Mouse (Mus musculus) neural tube, embryonic 12.5 days (tissue): ENCODE measurements around the gene Kcna7. TPM values are rescaled to one million over a fixed set of nuclear protein-coding genes. Genes with fewer than 3 reads are reported as not detected.
"Not testable (repeated sequence)": the region's sequence is repeated elsewhere in the genome, so short reads cannot be mapped to it uniquely, and the experiment has no call there.

Experiments
- ATAC-seq: fragments of 200-750 bp; cut with Nextera tagmentation; 2 replicates; pipeline ENCODE4 v1.8.0; 2017; ENCODE audit warnings: low read depth, mild to moderate bottlenecking, moderate TSS enrichment, moderate library complexity; ENCODE audit not compliant: low FRiP score
- H3K27ac ChIP-seq: fragments of 300-500 bp; sonication (generic); 2 replicates; pipeline ENCODE4 v1.5.1; 2016
- H3K27me3 ChIP-seq: fragments of 300-500 bp; sonication (generic); replicated peaks from 2 replicates; pipeline ENCODE4 v1.6.1; 2016; ENCODE audit warnings: mild to moderate bottlenecking
- H3K36me3 ChIP-seq: fragments of 300-500 bp; sonication (generic); 2 replicates; pipeline ENCODE4 v1.6.1; 2016; ENCODE audit warnings: mild to moderate bottlenecking
- H3K4me1 ChIP-seq: fragments of 300-500 bp; sonication (generic); 2 replicates; pipeline ENCODE4 v1.6.1; 2016
- H3K4me2 ChIP-seq: fragments of 300-500 bp; sonication (generic); replicated peaks from 2 replicates; pipeline ENCODE4 v1.6.1; 2016; ENCODE audit warnings: mild to moderate bottlenecking
- H3K4me3 ChIP-seq: fragments of 300-500 bp; sonication (generic); 2 replicates; pipeline ENCODE4 v1.5.1; 2016
- H3K9ac ChIP-seq: fragments of 300-500 bp; sonication (generic); 2 replicates; pipeline ENCODE4 v1.6.1; 2016; ENCODE audit warnings: mild to moderate bottlenecking
- H3K9me3 ChIP-seq: fragments of 300-500 bp; sonication (generic); 2 replicates; pipeline ENCODE4 v1.6.1; 2016; ENCODE audit warnings: mild to moderate bottlenecking
- WGBS: fragments of 180-500 bp; shearing (Covaris S2); methylation state at CpG from one replicate; pipeline ENCODE4 v1.1.7; 2016; 5-methylcytosine and 5-hydroxymethylcytosine counted together
- polyA plus RNA-seq: library from polyadenylated mRNA; unstranded; fragments of >200 nt; fragmentation: Nextera tagmentation; extraction: Ambion mirVana; gene quantifications from 2 replicates; pipeline ENCODE4 v1.2.1, GENCODE M21; 2016

Kcna7 gene
- not detected in 2 replicates for polyA plus RNA-seq

DNA sequence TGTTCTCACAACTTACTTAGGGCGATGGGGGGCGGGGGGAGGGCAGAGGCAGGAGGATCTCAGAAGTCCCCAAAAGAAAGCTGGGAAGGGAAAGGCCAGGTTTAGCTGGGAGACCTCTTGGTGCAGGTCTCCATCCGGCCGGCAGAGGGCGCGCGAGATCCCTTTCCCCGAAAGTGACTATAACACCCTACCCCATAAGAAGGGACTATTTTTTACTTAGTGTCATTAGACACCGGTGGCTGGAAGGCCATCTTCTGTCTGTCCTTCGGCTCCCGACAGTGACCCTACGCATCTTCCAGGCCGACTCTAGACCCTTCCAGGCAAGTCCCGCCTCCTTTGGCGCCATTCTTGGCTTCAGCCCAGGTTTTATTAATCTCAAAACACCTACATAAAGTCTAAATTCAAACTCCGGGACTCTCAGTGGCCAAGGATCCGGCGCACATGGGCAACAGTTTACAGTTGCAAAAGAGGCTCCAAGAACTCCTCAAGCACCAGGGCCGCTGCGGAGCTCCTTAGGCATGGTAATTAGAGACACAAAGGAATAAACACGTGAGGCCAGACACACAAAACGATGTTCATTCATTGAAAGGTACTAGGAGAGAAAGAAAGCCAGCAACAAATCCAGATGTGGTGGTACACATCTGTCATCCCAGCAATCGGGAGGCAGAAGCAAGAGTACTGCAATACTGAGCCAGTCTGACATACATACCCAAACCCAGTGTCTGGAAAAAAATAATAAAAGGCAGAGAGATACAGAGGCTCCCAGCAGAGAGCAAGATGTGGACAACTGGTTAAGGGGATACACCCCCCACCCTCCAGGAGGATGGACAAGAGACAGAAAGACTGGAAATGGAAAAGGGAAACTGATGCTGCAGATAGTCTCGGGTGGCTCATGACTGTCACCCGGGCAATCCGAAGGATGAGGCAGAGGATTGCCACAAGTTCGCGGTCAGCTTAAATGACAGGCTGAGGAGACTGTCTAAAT lies at the start of gene Kcna7:
Gene Kcna7, plus strand, starts transcription at position 563 of the 985 bp plus-strand sequence.
- no peak for ATAC-seq

GRCm38 (mm10) chr7:45356087-45356486 lies 49.4 kb upstream of the Kcna7 start:
- no peak overlapping the region for H3K9ac ChIP-seq
- WGBS = 63% methylated on average over 13 of the region's 13 CpGs
- peaks cover 8% of the 10 kb centered on the region; the same call in 1 of the 2 replicates for H3K27me3 ChIP-seq
- no peak overlapping the region for H3K4me3 ChIP-seq
- peaks cover 57% of the 10 kb centered on the region for H3K36me3 ChIP-seq
- H3K9me3 ChIP-seq = no peaks in the 10 kb centered on the region
- no peak overlapping the region for H3K4me2 ChIP-seq
- H3K27ac ChIP-seq = no peak overlapping the region
- H3K4me1 ChIP-seq = peaks cover 2% of the 10 kb centered on the region; the same call in 1 of the 2 replicates
- no peak for ATAC-seq

More for the DNA sequence above, at the start of gene Kcna7:
- Histone ChIP-seq H3K4me2 (peak within 1 kb of the TSS; percentile 54), H3K4me3 (peak within 1 kb of the TSS; percentile 28; the same call in 1 of the 2 replicates), H3K4me1 (peaks cover 8% of the 10 kb centered on the region), H3K9me3 (no peaks in the 10 kb centered on the region), H3K36me3 (no peaks in the 10 kb centered on the region), H3K9ac (0 out of 2 replicates have a peak within 1 kb of the TSS, but pooled peaks have one; percentile 26), H3K27me3 (peaks cover 53% of the 10 kb centered on the region), H3K27ac (no peak within 1 kb of the TSS)
- 10% methylated on average over 28 of the region's 28 CpGs for WGBS

DNA sequence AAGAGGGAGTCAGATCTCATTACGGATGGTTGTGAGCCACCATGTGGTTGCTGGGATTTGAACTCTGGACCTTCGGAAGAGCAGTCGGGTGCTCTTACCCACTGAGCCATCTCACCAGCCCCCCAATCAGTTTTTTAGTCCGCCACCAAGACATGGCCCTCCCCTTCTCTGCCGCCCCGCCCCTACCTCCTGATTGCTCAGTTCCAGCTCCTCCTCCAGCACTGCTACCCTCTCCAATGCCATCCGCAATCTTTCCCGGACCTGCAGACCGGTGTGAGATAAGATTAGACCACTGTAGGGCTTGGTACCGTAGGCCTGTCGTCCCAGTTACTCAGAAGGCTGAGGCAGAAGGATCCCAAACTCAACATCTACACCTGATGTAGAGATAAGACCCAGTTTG lies 46.4 kb upstream of the Kcna7 start:
- H3K27me3 ChIP-seq = peaks cover 25% of the 10 kb centered on the region
- ATAC-seq = not testable (repeated sequence)

DNA sequence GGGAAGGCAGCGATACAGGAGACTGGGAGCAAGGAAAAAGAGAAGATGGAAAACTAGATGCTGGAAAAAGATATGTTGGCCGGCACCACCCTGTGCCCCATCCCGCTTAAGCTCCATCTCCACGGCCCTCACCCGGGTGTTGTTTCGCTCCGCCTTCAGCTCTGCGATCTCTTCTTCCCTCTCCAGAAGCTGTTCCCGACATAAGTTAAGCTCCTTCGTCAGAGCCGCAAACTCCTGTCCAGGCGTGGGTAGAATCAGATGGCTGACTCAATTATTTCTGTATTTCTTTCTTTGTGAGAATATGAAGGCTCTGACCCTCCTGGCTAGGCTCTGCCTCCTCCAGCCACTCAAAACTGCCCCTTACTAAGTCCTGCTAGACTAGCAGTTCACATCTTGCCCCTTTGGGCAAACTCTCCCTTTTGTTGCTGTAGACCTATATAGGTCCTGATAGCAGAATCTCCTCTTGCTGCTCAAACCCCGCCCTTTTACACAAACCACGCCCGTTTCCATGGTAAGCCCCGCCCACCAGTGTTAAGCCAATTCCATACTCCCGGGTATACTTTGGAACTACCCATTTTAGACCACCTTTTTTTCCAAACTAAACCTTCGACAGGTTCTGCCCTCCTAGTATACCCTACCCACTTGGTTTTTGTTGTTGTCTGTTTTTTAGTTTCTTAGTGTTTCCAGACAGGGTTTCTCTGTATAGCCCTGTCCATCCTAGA lies 44.9 kb upstream of the Kcna7 start:
- H3K4me3 ChIP-seq = no peak overlapping the region; the same call in 1 of the 2 replicates
- peak overlapping the region; percentile 73 for H3K4me2 ChIP-seq
- 53% methylated on average over 18 of the region's 18 CpGs for WGBS
- peaks cover 26% of the 10 kb centered on the region for H3K36me3 ChIP-seq
- no peak overlapping the region for H3K27ac ChIP-seq
- H3K27me3 ChIP-seq = peaks cover 27% of the 10 kb centered on the region
- ATAC-seq = no peak
- H3K4me1 ChIP-seq = peaks cover 23% of the 10 kb centered on the region
- no peaks in the 10 kb centered on the region for H3K9me3 ChIP-seq
- H3K9ac ChIP-seq = no peak overlapping the region

More for the DNA sequence above, 46.4 kb upstream of the Kcna7 start:
- 55% methylated on average over 10 of the region's 11 CpGs for WGBS
- H3K4me2 ChIP-seq, H3K27ac ChIP-seq, H3K9me3 ChIP-seq, H3K9ac ChIP-seq, H3K4me3 ChIP-seq: not testable (repeated sequence)
- H3K4me1 ChIP-seq = peaks cover 19% of the 10 kb centered on the region
- H3K36me3 ChIP-seq = peaks cover 36% of the 10 kb centered on the region

- H3K4me1 ChIP-seq = peaks cover 31% of the 10 kb centered on the region
- H3K4me2 ChIP-seq = peak overlapping the region; percentile 73
- H3K4me3 ChIP-seq = peak overlapping the region; percentile 43
- H3K9me3 ChIP-seq = no peaks in the 10 kb centered on the region
- H3K27ac ChIP-seq = no peak overlapping the region
- peaks cover 20% of the 10 kb centered on the region for H3K36me3 ChIP-seq
- H3K9ac ChIP-seq = peak overlapping the region; percentile 57
- peaks cover 32% of the 10 kb centered on the region for H3K27me3 ChIP-seq
- peak; percentile 74 for ATAC-seq
- WGBS = under 1% methylated on average over 43 of the region's 43 CpGs
Measured at GRCm38 (mm10) chr7:45361243-45361804, 44.1 kb upstream of the Kcna7 start.

DNA sequence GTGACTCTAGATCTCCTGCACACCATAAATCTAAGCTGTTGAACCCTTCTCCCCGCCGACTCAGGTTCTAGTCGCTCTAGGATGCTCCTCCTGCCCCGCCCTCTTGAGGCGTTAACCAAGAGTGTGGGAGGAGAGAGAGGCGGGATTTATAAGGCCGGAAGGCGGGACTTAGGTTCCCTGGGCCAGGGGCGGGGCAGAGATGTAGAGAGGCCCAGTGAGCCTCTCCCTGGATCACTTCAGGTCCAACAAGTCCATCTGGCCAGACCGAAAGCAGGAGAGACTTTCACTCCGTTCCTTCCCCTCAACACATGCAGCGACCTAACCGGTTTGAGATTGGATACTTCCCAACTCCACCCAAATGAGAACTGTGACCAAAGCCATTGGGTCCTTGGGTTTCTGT lies 42.7 kb upstream of the Kcna7 start:
- H3K9me3 ChIP-seq = no peaks in the 10 kb centered on the region
- ATAC-seq = no peak
- peak overlapping the region; percentile 7; the same call in 1 of the 2 replicates for H3K4me2 ChIP-seq
- peaks cover 6% of the 10 kb centered on the region for H3K36me3 ChIP-seq
- no peak overlapping the region for H3K27ac ChIP-seq
- H3K4me3 ChIP-seq = no peak overlapping the region
- peaks cover 32% of the 10 kb centered on the region for H3K4me1 ChIP-seq
- H3K9ac ChIP-seq = no peak overlapping the region
- WGBS = 6% methylated on average over 13 of the region's 13 CpGs
- peaks cover 32% of the 10 kb centered on the region for H3K27me3 ChIP-seq

- Histone ChIP-seq H3K9ac (no peak overlapping the region; the same call in 1 of the 2 replicates), H3K36me3 (peaks cover 3% of the 10 kb centered on the region), H3K4me2 (no peak overlapping the region), H3K27me3 (peaks cover 42% of the 10 kb centered on the region), H3K4me1 (peaks cover 38% of the 10 kb centered on the region), H3K27ac (no peak overlapping the region), H3K9me3 (no peaks in the 10 kb centered on the region), H3K4me3 (no peak overlapping the region)
- WGBS = 91% methylated on average over 2 of the region's 2 CpGs
- ATAC-seq = no peak
Measured at GRCm38 (mm10) chr7:45363983-45364382, 41.5 kb upstream of the Kcna7 start.

GRCm38 (mm10) chr7:45365742-45366651 lies 39.5 kb upstream of the Kcna7 start:
- Histone ChIP-seq H3K9me3 (no peaks in the 10 kb centered on the region), H3K4me2 (peak overlapping the region; percentile 83), H3K4me3 (peak overlapping the region; percentile 76), H3K27me3 (peaks cover 48% of the 10 kb centered on the region), H3K9ac (peak overlapping the region; percentile 84), H3K36me3 (no peaks in the 10 kb centered on the region), H3K4me1 (peaks cover 51% of the 10 kb centered on the region), H3K27ac (no peak overlapping the region)
- WGBS = 3% methylated on average over 35 of the region's 35 CpGs
- peak; percentile 10; the same call in 1 of the 2 replicates for ATAC-seq

DNA sequence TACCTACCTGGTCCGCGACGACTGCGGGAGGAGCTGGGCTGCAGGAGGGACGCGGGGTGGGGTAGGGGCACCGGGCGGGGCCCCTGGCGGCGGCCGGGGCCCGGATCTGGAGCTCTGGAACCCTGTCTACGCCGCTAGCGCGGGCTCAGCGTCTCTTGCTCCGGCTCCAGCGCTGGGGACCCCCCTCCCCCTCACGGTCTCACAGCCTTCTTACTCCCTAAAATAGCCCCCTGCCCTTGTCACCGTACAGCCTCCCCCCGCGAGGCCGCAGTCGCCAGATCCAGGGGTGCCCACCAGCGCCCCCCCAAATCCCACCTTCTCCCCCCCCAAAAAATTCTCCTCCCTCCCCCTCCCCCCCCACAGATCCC lies 38.8 kb upstream of the Kcna7 start, which contains the start of gene Ppfia3:
Gene Ppfia3, minus strand, starts transcription at position 368 of the 368 bp plus-strand sequence.
- Histone ChIP-seq H3K27ac (peak within 1 kb of the TSS; percentile 62), H3K36me3 (no peaks in the 10 kb centered on the region), H3K4me1 (peaks cover 44% of the 10 kb centered on the region), H3K9me3 (no peaks in the 10 kb centered on the region), H3K9ac (peak within 1 kb of the TSS; percentile 84), H3K4me3 (peak within 1 kb of the TSS; percentile 76), H3K4me2 (peak within 1 kb of the TSS; percentile 83), H3K27me3 (peaks cover 48% of the 10 kb centered on the region)
- under 1% methylated on average over 25 of the region's 26 CpGs for WGBS
- ATAC-seq = peak; percentile 19

- Histone ChIP-seq H3K9ac (peak overlapping the region; percentile 84), H3K27me3 (peaks cover 47% of the 10 kb centered on the region), H3K4me3 (peak overlapping the region; percentile 76), H3K4me1 (peaks cover 38% of the 10 kb centered on the region), H3K4me2 (peak overlapping the region; percentile 83), H3K36me3 (peaks cover under 1% of the 10 kb centered on the region; the same call in 1 of the 2 replicates), H3K27ac (peak overlapping the region; percentile 62), H3K9me3 (no peaks in the 10 kb centered on the region)
- ATAC-seq = peak; percentile 88
- under 1% methylated on average over 70 of the region's 70 CpGs for WGBS
Measured at GRCm38 (mm10) chr7:45367020-45367880, 38.2 kb upstream of the Kcna7 start.
